Mouse (Mus musculus): ENCODE results near the gene Lhx4. TPM values are rescaled to one million over a fixed set of nuclear protein-coding genes. Genes with fewer than 3 reads are reported as not detected.

Lhx4 gene
- polyA plus RNA-seq (2017; shearing (Covaris generic)) = 0.14 TPM

DNA sequence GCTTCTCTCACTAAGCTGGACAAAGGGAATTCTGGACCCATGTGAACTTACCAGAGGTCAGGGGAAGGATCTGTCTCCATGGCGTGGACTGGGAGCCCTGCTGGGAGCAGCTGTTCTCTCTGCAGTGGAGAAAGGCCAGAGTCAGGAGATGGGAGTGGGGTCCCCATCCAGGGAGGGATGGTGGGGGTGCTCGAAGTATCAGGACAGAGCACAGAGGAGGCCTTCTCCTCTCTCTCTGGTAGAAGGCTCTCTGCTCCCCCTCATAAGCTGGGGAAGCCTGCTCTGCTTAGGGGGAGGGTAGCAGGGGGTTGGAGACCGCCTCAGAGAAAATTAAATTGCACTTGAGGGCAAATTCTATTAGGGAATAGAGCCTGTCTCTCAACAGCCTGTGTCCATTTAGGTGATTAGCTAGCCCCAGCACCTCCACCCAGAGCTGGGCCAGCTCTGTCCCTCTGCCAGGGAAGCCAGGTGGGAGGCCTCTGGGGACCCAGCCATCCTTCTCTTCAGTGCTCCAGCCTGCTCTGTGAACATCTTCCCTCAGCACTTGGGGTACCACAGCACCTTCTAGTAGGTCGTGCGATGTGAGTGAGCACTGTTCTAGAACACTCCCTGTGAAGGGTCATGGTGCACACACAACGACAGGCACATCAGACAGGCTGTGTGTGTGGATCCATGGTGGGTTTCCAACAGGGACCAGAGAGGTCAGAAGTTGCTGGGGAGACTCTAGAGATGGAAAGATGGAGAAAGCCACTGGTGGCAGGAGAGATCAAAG lies at the start of gene Lhx4:
Lhx4 (minus strand) TSS at position 201 of the 772 bp plus-strand sequence.

Other genes with a start within 250 kb of the Lhx4 start
- 79.5 TPM for gene Acbd6, start 193.6 kb downstream of the Lhx4 start, polyA plus RNA-seq (2017; shearing (Covaris generic))
- 47.4 TPM for gene Qsox1, start 61.2 kb upstream of the Lhx4 start, polyA plus RNA-seq (2017; shearing (Covaris generic))
- gene Cep350, start 221.6 kb upstream of the Lhx4 start, polyA plus RNA-seq (2017; shearing (Covaris generic)) = 78.3 TPM

Measured in naive thymus-derived CD4-positive, alpha-beta T cell, adult 5 months (primary cell).